ENCODE assay signal across 8 mouse cellular contexts in the genomic region with DNA sequence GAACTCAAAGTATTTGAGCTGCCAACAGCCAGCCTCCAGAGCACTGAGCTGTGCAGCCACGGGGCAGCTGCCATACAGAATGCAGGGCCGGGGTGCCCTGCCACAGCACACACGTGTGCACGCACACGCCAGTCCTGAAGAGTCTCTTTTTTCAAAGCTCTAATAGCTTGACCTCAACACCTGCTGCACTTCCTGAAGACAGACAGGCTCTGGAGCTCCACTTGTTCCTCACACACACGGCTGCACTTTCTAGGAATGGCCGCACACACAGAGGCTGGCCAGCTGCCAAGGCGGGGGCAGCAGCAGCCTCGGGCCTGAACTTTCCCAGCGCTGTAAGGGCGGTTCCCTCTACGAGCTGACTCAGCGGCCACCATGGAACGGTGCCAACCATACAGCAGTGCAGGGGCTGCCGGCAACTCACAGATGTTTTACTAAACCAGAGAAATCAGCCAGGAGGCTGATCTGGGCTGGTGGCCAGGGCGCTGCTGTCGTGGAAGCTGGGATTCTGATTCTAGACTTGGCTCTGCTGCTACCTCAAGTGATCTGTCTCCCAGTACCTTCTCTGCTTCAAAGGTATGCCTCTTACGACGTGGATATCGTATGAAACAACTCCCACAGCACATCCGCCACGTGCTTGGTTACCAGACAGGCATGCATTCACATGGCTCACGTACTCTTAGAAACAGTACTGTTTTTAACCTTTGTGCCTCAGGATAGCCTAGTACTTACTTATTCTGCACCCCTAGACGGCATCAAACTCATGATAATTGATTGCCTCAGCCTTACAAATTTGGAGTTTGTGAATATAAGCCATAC. TPM values are rescaled to one million over a fixed set of nuclear protein-coding genes. Genes with fewer than 3 reads are reported as not detected.
DNase-seq lines count a peak whose midpoint lies in the region; ATAC-seq and TF ChIP-seq lines count a peak whose summit lies in the region.

No protein-coding gene starts in this region.

- H3K36me3 ChIP-seq in embryonic facial prominence, embryonic 14.5 days (ENCODE audit: control insufficient read depth, insufficient read depth, low read length) = no peaks in the 10 kb centered on the region
- peaks cover 2% of the 10 kb centered on the region; the same call in 1 of the 2 replicates for H3K36me3 ChIP-seq in heart, adult 2 months (ENCODE audit: control insufficient read depth, insufficient read depth, low read length)
- peaks cover 8% of the 10 kb centered on the region; the same call in 1 of the 2 replicates for H3K36me3 ChIP-seq in limb, embryonic 12.5 days
- no peaks in the 10 kb centered on the region for H3K36me3 ChIP-seq in midbrain, embryonic 15.5 days (replicated peaks)

- H3K79me2 ChIP-seq in heart, adult 2 months (replicated peaks; ENCODE audit: control insufficient read depth, insufficient read depth, low read length) = no peaks in the 10 kb centered on the region

- peak overlapping the region; percentile 12 for H3K4me3 ChIP-seq in embryonic facial prominence, embryonic 14.5 days (ENCODE audit: low read depth, low read length)
- H3K4me3 ChIP-seq in heart, adult 2 months = peak overlapping the region; percentile 32
- 0 out of 2 replicates have a peak overlapping the region, but pooled peaks have one; percentile 12 for H3K4me3 ChIP-seq in limb, embryonic 12.5 days (replicated peaks)
- H3K4me3 ChIP-seq in midbrain, embryonic 15.5 days = no peak overlapping the region

- H3K27ac ChIP-seq in embryonic facial prominence, embryonic 14.5 days (replicated peaks; ENCODE audit: low read depth, low read length) = peak overlapping the region; percentile 40; the same call in 1 of the 2 replicates
- peak overlapping the region; percentile 2 for H3K27ac ChIP-seq in heart, adult 2 months
- peak overlapping the region; percentile 71 for H3K27ac ChIP-seq in limb, embryonic 12.5 days
- peak overlapping the region; percentile 31; the same call in 1 of the 2 replicates for H3K27ac ChIP-seq in midbrain, embryonic 15.5 days

- H3K9ac ChIP-seq in embryonic facial prominence, embryonic 14.5 days (ENCODE audit: low read depth, low read length) = no peak overlapping the region
- H3K9ac ChIP-seq in heart, adult 2 months (ENCODE audit: low read depth, low read length) = no peak overlapping the region
- H3K9ac ChIP-seq in limb, embryonic 12.5 days (replicated peaks) = no peak overlapping the region
- no peak overlapping the region for H3K9ac ChIP-seq in midbrain, embryonic 15.5 days

- no peak; the same call in none of the 2 replicates for TF ChIP-seq CTCF in heart, adult 2 months (IDR thresholded peaks at IDR 0.05)

- peak; percentile 97 for ATAC-seq in embryonic facial prominence, embryonic 14.5 days (ENCODE audit: low read depth)
- peak; percentile 96 for ATAC-seq in limb, embryonic 12.5 days (ENCODE audit: insufficient number of reproducible peaks, insufficient read depth, low FRiP score, low TSS enrichment, low read depth)
- peak; percentile 81 for ATAC-seq in midbrain, embryonic 15.5 days (replicated peaks)

- TF ChIP-seq POLR2A in heart, adult 2 months (IDR thresholded peaks at IDR 0.05; ENCODE audit: insufficient read depth, low read depth, low read length) = no peak

- H3K27me3 ChIP-seq in embryonic facial prominence, embryonic 14.5 days (replicated peaks; ENCODE audit: control insufficient read depth, insufficient read depth, low read length) = peaks cover 4% of the 10 kb centered on the region; the same call in 1 of the 2 replicates
- no peaks in the 10 kb centered on the region for H3K27me3 ChIP-seq in heart, adult 2 months (ENCODE audit: control insufficient read depth, insufficient read depth, low read length)
- H3K27me3 ChIP-seq in limb, embryonic 12.5 days = peaks cover 3% of the 10 kb centered on the region; the same call in 1 of the 2 replicates
- no peaks in the 10 kb centered on the region for H3K27me3 ChIP-seq in midbrain, embryonic 15.5 days (replicated peaks)

- H3K4me2 ChIP-seq in embryonic facial prominence, embryonic 14.5 days (ENCODE audit: low read depth, low read length) = peak overlapping the region; percentile 44
- peak overlapping the region; percentile 46 for H3K4me2 ChIP-seq in limb, embryonic 12.5 days
- peak overlapping the region; percentile 30 for H3K4me2 ChIP-seq in midbrain, embryonic 15.5 days

- intact Hi-C loops in heart, adult 2 months (cut with DNase I) = loop anchor here (5.0 to 10.0 kb wide), 2 partner anchors 34 to 757 kb away; a partner anchor contains a TSS

- DNase-seq in 3134 (ENCODE audit: extremely low read depth, insufficient read length, low spot score) = peak; percentile 91
- DNase-seq in adrenal gland, postnatal 25 days = peak; percentile 99
- peak; percentile 99 for DNase-seq in embryonic facial prominence, embryonic 14.5 days (ENCODE audit: low spot score)
- DNase-seq in heart, adult 2 months = peak; percentile 94 to 95
- DNase-seq in kidney, adult 8-10 months = peak; percentile 96 to 97
- DNase-seq in spleen, postnatal 10 days (ENCODE audit: low spot score in 2 of 2) = peak; percentile 81 to 91

- H3K9me3 ChIP-seq in embryonic facial prominence, embryonic 14.5 days (ENCODE audit: control insufficient read depth, low read length) = no peaks in the 10 kb centered on the region
- H3K9me3 ChIP-seq in limb, embryonic 12.5 days = no peaks in the 10 kb centered on the region
- no peaks in the 10 kb centered on the region for H3K9me3 ChIP-seq in midbrain, embryonic 15.5 days

- WGBS in embryonic facial prominence, embryonic 14.5 days = 3% methylated on average over 22 of the region's 24 CpGs
- 3% methylated on average over 24 of the region's 24 CpGs for WGBS in heart, adult 2 months
- 10% methylated on average over 24 of the region's 24 CpGs for WGBS in limb, embryonic 12.5 days
- 15% methylated on average over 24 of the region's 24 CpGs for WGBS in midbrain, embryonic 15.5 days

- TF ChIP-seq EP300 in heart, adult 2 months (IDR thresholded peaks at IDR 0.05; ENCODE audit: insufficient read depth, low read depth, low read length) = 0 out of 2 replicates have a peak, but pooled peaks have one; percentile 68

- peaks cover 18% of the 10 kb centered on the region for H3K4me1 ChIP-seq in embryonic facial prominence, embryonic 14.5 days (ENCODE audit: control insufficient read depth, insufficient read depth, low read length)
- peaks cover 7% of the 10 kb centered on the region for H3K4me1 ChIP-seq in heart, adult 2 months (ENCODE audit: control insufficient read depth, insufficient read depth, low read length)
- H3K4me1 ChIP-seq in limb, embryonic 12.5 days (replicated peaks) = peaks cover 60% of the 10 kb centered on the region
- peaks cover 57% of the 10 kb centered on the region for H3K4me1 ChIP-seq in midbrain, embryonic 15.5 days

RNA-seq across cellular contexts. Expression of a gene that starts 5.1 kb away (rescaled TPM):
- total RNA-seq in adrenal gland, postnatal 25 days (2021) = 3.9 and 4.9 TPM in 2 replicates
- 3.8 and 4.1 TPM in 2 replicates for polyA plus RNA-seq in embryonic facial prominence, embryonic 14.5 days (2014; fragmentation: Nextera tagmentation; extraction: Ambion mirVana)
- 1 to 10 TPM; 4.0 to 4.6 TPM for total RNA-seq in heart, adult 2 months (2021)
- 3.6 and 3.8 TPM in 2 replicates for polyA plus RNA-seq in heart, adult 2 months (2012; rRNA removed)
- 19.0 and 22.4 TPM in 2 replicates for polyA plus RNA-seq in limb, embryonic 12.5 days (2016; fragmentation: Nextera tagmentation; extraction: Ambion mirVana)
- polyA plus RNA-seq in midbrain, embryonic 15.5 days (2015; fragmentation: Nextera tagmentation; extraction: Ambion mirVana) = 9.2 and 10.5 TPM in 2 replicates

Comparison
In these comparisons a context has a peak if more than half of its experiments do, and no peak if none do; other contexts are left out.
1. H3K27ac ChIP-seq: peak in every context shown above with its lines; median percentile 71 in limb, embryonic 12.5 days; 40 in embryonic facial prominence, embryonic 14.5 days; 31 in midbrain, embryonic 15.5 days; 2 in heart, adult 2 months.